Mouse (Mus musculus) MEL (cell line): Measurements from ENCODE around the gene Slc24a4. TPM values are rescaled to one million over a fixed set of nuclear protein-coding genes. Genes with fewer than 3 reads are reported as not detected.
A peak's percentile ranks its signal among the peaks of the same experiment; 100 is the strongest.

Source experiments
- DNase-seq: peaks from one replicate; pipeline ENCODE4 v3.0.0; 2011; ENCODE audit warnings: low read depth, low spot score
- H3K27ac ChIP-seq: 2 replicates; pipeline ENCODE4 v1.5.1; 2012; ENCODE audit warnings: low read depth, mild to moderate bottlenecking, control low read depth, low read length, moderate library complexity; ENCODE audit not compliant: control insufficient read depth
- H3K27me3 ChIP-seq, 2 experiments: fragments of 150-350 bp in 1 of 2; sonication (generic) in 1 of 2; 2 replicates each; pipeline ENCODE4 v1.6.1; 2012; ENCODE audit warnings: low read length in 2 of 2, mild to moderate bottlenecking in 2 of 2, improper control_type of control experiment in 1 of 2, moderate library complexity in 1 of 2; ENCODE audit not compliant: insufficient read depth in 2 of 2, control insufficient read depth in 1 of 2
- H3K36me3 ChIP-seq, 2 experiments: 2 replicates each; pipeline ENCODE4 v1.6.1; 2012 to 2014; ENCODE audit warnings: low read length in 2 of 2, improper control_type of control experiment in 1 of 2, inconsistent platforms in 1 of 2, mild to moderate bottlenecking in 1 of 2; ENCODE audit not compliant: insufficient read depth in 2 of 2, control insufficient read depth in 1 of 2
- H3K4me1 ChIP-seq, 2 experiments: fragments of 150-350 bp in 1 of 2; sonication (generic) in 1 of 2; 2 replicates each; pipeline ENCODE4 v1.6.1; 2012; ENCODE audit warnings: low read length in 2 of 2, improper control_type of control experiment in 1 of 2, mild to moderate bottlenecking in 1 of 2; ENCODE audit not compliant: insufficient read depth in 2 of 2, control insufficient read depth in 1 of 2
- H3K4me3 ChIP-seq, 2 experiments: fragments of 150-350 bp in 1 of 2; sonication (generic) in 1 of 2; 2 replicates each; pipeline ENCODE4 v1.5.1; 2012; ENCODE audit warnings: low read depth in 2 of 2, low read length in 2 of 2, mild to moderate bottlenecking in 2 of 2, moderate library complexity in 2 of 2, control low read depth in 1 of 2, improper control_type of control experiment in 1 of 2; ENCODE audit not compliant: control insufficient read depth in 1 of 2, insufficient read depth in 1 of 2
- H3K79me2 ChIP-seq: 2 replicates; pipeline ENCODE4 v1.6.1; 2012; ENCODE audit warnings: mild to moderate bottlenecking, low read length, moderate library complexity; ENCODE audit not compliant: control insufficient read depth, poor library complexity, insufficient read depth
- H3K9ac ChIP-seq: 2 replicates; pipeline ENCODE4 v1.6.1; 2012; ENCODE audit warnings: low read depth, mild to moderate bottlenecking, control low read depth, low read length, moderate library complexity; ENCODE audit not compliant: control insufficient read depth, poor library complexity, severe bottlenecking
- H3K9me3 ChIP-seq: fragments of 150-350 bp; sonication (generic); replicated peaks from 2 replicates; pipeline ENCODE4 v1.6.1; 2012; ENCODE audit warnings: mild to moderate bottlenecking, low read length, improper control_type of control experiment, moderate library complexity; ENCODE audit not compliant: insufficient read depth
- BHLHE40 ChIP-seq: IDR thresholded peaks from 2 replicates; pipeline ENCODE4 v1.6.1; 2012; ENCODE audit warnings: low read depth, mild to moderate bottlenecking, inconsistent platforms, low read length, improper control_type of control experiment, borderline replicate concordance
- CHD2 ChIP-seq: IDR thresholded peaks from 2 replicates; pipeline ENCODE4 v1.6.1; 2011; ENCODE audit warnings: low read length, improper control_type of control experiment
- GABPA ChIP-seq: IDR thresholded peaks from 2 replicates; pipeline ENCODE4 v1.6.1; 2012; ENCODE audit warnings: low read depth, mild to moderate bottlenecking, inconsistent platforms, low read length, improper control_type of control experiment, moderate library complexity
- GATA1 ChIP-seq: IDR thresholded peaks from 2 replicates; pipeline ENCODE4 v1.6.1; 2011; ENCODE audit warnings: low read depth, low read length, improper control_type of control experiment
- JUND ChIP-seq: IDR thresholded peaks from 2 replicates; pipeline ENCODE4 v1.6.1; 2011; ENCODE audit warnings: low read depth, mild to moderate bottlenecking, improper control_type of control experiment, low read length
- MAX ChIP-seq: IDR thresholded peaks from 2 replicates; pipeline ENCODE4 v1.6.1; 2011; ENCODE audit warnings: low read length, improper control_type of control experiment
- MAZ ChIP-seq: IDR thresholded peaks from 2 replicates; pipeline ENCODE4 v1.6.1; 2012; ENCODE audit warnings: low read depth, mild to moderate bottlenecking, inconsistent platforms, low read length, improper control_type of control experiment
- MYC ChIP-seq: IDR thresholded peaks from 2 replicates; pipeline ENCODE4 v1.6.1; 2011; ENCODE audit warnings: low read depth, mild to moderate bottlenecking, low read length, improper control_type of control experiment, moderate library complexity
- NRF1 ChIP-seq: IDR thresholded peaks from 2 replicates; pipeline ENCODE4 v1.6.1; 2014; ENCODE audit warnings: low read depth, mild to moderate bottlenecking, inconsistent platforms, low read length, improper control_type of control experiment, moderate library complexity; ENCODE audit not compliant: poor library complexity, insufficient read depth, severe bottlenecking
- POLR2A ChIP-seq, 2 experiments: IDR thresholded peaks; 2 replicates each; pipeline ENCODE4 v1.6.1; 2011 to 2012; ENCODE audit warnings: low read length in 2 of 2, mild to moderate bottlenecking in 2 of 2, control low read depth in 1 of 2, improper control_type of control experiment in 1 of 2, low read depth in 1 of 2, moderate library complexity in 1 of 2; ENCODE audit not compliant: control insufficient read depth in 1 of 2, insufficient read depth in 1 of 2, poor library complexity in 1 of 2
- POLR2AphosphoS2 ChIP-seq: IDR thresholded peaks from 2 replicates; pipeline ENCODE4 v1.6.1; 2011; ENCODE audit warnings: low read length, improper control_type of control experiment
- POLR2AphosphoS5 ChIP-seq: IDR thresholded peaks from 2 replicates; pipeline ENCODE4 v1.6.1; 2012; ENCODE audit warnings: low read depth, borderline replicate concordance, mild to moderate bottlenecking, inconsistent platforms, low read length, moderate library complexity, mixed read lengths
- SIN3A ChIP-seq: IDR thresholded peaks from 2 replicates; pipeline ENCODE4 v1.6.1; 2012; ENCODE audit warnings: low read length, improper control_type of control experiment, inconsistent platforms
- SMC3 ChIP-seq: IDR thresholded peaks from 2 replicates; pipeline ENCODE4 v1.6.1; 2011; ENCODE audit warnings: low read depth, low read length, improper control_type of control experiment
- TAL1 ChIP-seq: IDR thresholded peaks from 2 replicates; pipeline ENCODE4 v1.6.1; 2012; ENCODE audit warnings: mild to moderate bottlenecking, inconsistent platforms, low read length, moderate library complexity, mixed read lengths
- TBP ChIP-seq: IDR thresholded peaks from 2 replicates; pipeline ENCODE4 v1.8.0; 2011; ENCODE audit warnings: low read depth, low read length, improper control_type of control experiment
- UBTF ChIP-seq: IDR thresholded peaks from 2 replicates; pipeline ENCODE4 v1.6.1; 2012; ENCODE audit warnings: low read depth, mild to moderate bottlenecking, inconsistent platforms, low read length, improper control_type of control experiment, moderate library complexity, borderline replicate concordance; ENCODE audit not compliant: insufficient read depth
- USF1 ChIP-seq: IDR thresholded peaks from 2 replicates; pipeline ENCODE4 v1.6.1; 2014; ENCODE audit warnings: low read depth, mild to moderate bottlenecking, inconsistent platforms, low read length, improper control_type of control experiment, moderate library complexity
- USF2 ChIP-seq, 2 experiments: IDR thresholded peaks; 2 replicates each; pipeline ENCODE4 v1.6.1; 2011 to 2012; ENCODE audit warnings: improper control_type of control experiment in 2 of 2, low read length in 2 of 2, borderline replicate concordance in 1 of 2, inconsistent platforms in 1 of 2, low read depth in 1 of 2, mild to moderate bottlenecking in 1 of 2; ENCODE audit not compliant: insufficient read depth in 1 of 2
- ZC3H11A ChIP-seq: IDR thresholded peaks from 2 replicates; pipeline ENCODE4 v1.6.1; 2012; ENCODE audit warnings: low read depth, mild to moderate bottlenecking, inconsistent platforms, low read length, improper control_type of control experiment
- ZMIZ1 ChIP-seq: IDR thresholded peaks from 2 replicates; pipeline ENCODE4 v1.6.1; 2012; ENCODE audit warnings: low read depth, mild to moderate bottlenecking, inconsistent platforms, low read length, improper control_type of control experiment, moderate library complexity
- ZNF384 ChIP-seq: IDR thresholded peaks from 2 replicates; pipeline ENCODE4 v1.6.1; 2012; ENCODE audit warnings: low read depth, mild to moderate bottlenecking, inconsistent platforms, low read length, improper control_type of control experiment
- polyA plus RNA-seq, 2 experiments: library from polyadenylated mRNA; stranded (reverse) in 1 of 2; unstranded in 1 of 2; fragments of >175 nt in 1 of 2; fragments of >200 nt in 1 of 2; gene quantifications; 2 replicates each; pipeline versions ENCODE4 v1.2.1 to v1.2.4; 2012; ENCODE audit warnings: low replicate concordance in 2 of 2, low read depth in 1 of 2; ENCODE audit not compliant: insufficient read length in 2 of 2, insufficient read depth in 1 of 2, missing spikeins in 1 of 2
- total RNA-seq: library from RNA; depleted of rRNA; stranded (reverse); fragments of 300-350 nt; gene quantifications from 2 replicates; pipeline ENCODE4 v1.2.3, GENCODE M21; 2012

Gene Slc24a4
- total and polyA plus RNA-seq, 3 experiments, result not detected

GRCm38 (mm10) chr12:102289568-102289967 is 161.0 kb downstream of the Slc24a4 start:
- no peaks in the 10 kb centered on the region for H3K79me2 ChIP-seq
- no peak for DNase-seq
- H3K27ac ChIP-seq, result no peak overlapping the region
- H3K27me3 ChIP-seq, result peaks cover 0 to 3% of the 10 kb centered on the region in 2 experiments; a peak in 1 of 4 replicates
- H3K4me3 ChIP-seq, result no peak overlapping the region
- H3K9me3 ChIP-seq, result no peaks in the 10 kb centered on the region
- TF ChIP-seq POLR2AphosphoS2 (no peak), TAL1 (no peak)
- H3K9ac ChIP-seq, result no peak overlapping the region
- no peaks in the 10 kb centered on the region for H3K36me3 ChIP-seq
- peaks cover 0 to 2% of the 10 kb centered on the region in 2 experiments; a peak in 1 of 4 replicates for H3K4me1 ChIP-seq

GRCm38 (mm10) chr12:102290662-102291061 is 162.1 kb downstream of the Slc24a4 start:
- H3K9me3 ChIP-seq, result no peaks in the 10 kb centered on the region
- H3K79me2 ChIP-seq, result no peaks in the 10 kb centered on the region
- DNase-seq, result peak; percentile 28
- H3K9ac ChIP-seq, result no peak overlapping the region
- H3K27ac ChIP-seq, result no peak overlapping the region
- H3K36me3 ChIP-seq, result no peaks in the 10 kb centered on the region
- no peak for TF ChIP-seq BHLHE40
- 0 out of 2 replicates have a peak, but pooled peaks have one; percentile 40 for TF ChIP-seq MYC
- no peak for TF ChIP-seq GABPA
- no peak for TF ChIP-seq TBP
- no peak for TF ChIP-seq ZC3H11A
- TF ChIP-seq JUND, result no peak
- 0 out of 4 replicates have a peak, but pooled peaks cover 0 to 1% of the 10 kb centered on the region in 2 experiments for H3K27me3 ChIP-seq
- no peak overlapping the region for H3K4me3 ChIP-seq
- H3K4me1 ChIP-seq, result peaks cover 0 to 2% of the 10 kb centered on the region in 2 experiments; a peak in 1 of 4 replicates

- Histone ChIP-seq H3K79me2 (no peaks in the 10 kb centered on the region), H3K27me3 (0 out of 4 replicates have a peak, but pooled peaks cover 0 to under 1% of the 10 kb centered on the region in 2 experiments), H3K9ac (no peak overlapping the region), H3K36me3 (no peaks in the 10 kb centered on the region), H3K9me3 (no peaks in the 10 kb centered on the region), H3K4me3 (no peak overlapping the region), H3K27ac (no peak overlapping the region), H3K4me1 (peaks cover 0 to 2% of the 10 kb centered on the region in 2 experiments; a peak in 1 of 4 replicates)
- TF ChIP-seq MAZ (no peak), POLR2AphosphoS2 (no peak), CHD2 (no peak), MAX (no peak), ZMIZ1 (no peak), ZNF384 (no peak), GATA1 (no peak), JUND (no peak), USF1 (no peak), NRF1 (no peak), POLR2AphosphoS5 (no peak), SIN3A (no peak), GABPA (no peak), USF2 (IDR thresholded peaks at IDR 0.05; ENCODE audit: borderline replicate concordance in 1 of 2, insufficient read depth in 1 of 2, low read depth in 1 of 2, low read length in 2 of 2) (no peak), SMC3 (no peak), UBTF (no peak), POLR2A (IDR thresholded peaks at IDR 0.05; ENCODE audit: control insufficient read depth in 1 of 2, insufficient read depth in 1 of 2, low read depth in 1 of 2, low read length in 2 of 2, poor library complexity in 1 of 2) (no peak)
- DNase-seq, result no peak
These were observed 163.2 kb downstream of the Slc24a4 start for GRCm38 (mm10) chr12:102291686-102292085.
